Mouse (Mus musculus) CH12.LX (cell line): ENCODE results near the gene Cemip2. TPM values are rescaled to one million over a fixed set of nuclear protein-coding genes. Genes with fewer than 3 reads are reported as not detected.

ENCODE experiments used
- DNase-seq: peaks from one replicate; pipeline ENCODE4 v3.0.0-alpha.2; 2013; ENCODE audit errors: extremely low read depth
- H3K27ac ChIP-seq: 2 replicates; pipeline ENCODE4 v1.5.1; 2012; ENCODE audit warnings: low read depth, mild to moderate bottlenecking, control low read depth, moderate library complexity; ENCODE audit not compliant: insufficient read depth
- H3K27me3 ChIP-seq: replicated peaks from 2 replicates; pipeline ENCODE3; 2012; ENCODE audit warnings: inconsistent platforms
- H3K36me3 ChIP-seq, 2 experiments: replicated peaks in 1 of 2; 2 replicates each; pipeline versions ENCODE3 to v1.6.1; 2012; ENCODE audit warnings: inconsistent platforms in 1 of 2, low read length in 1 of 2, mild to moderate bottlenecking in 1 of 2, mixed read lengths in 1 of 2, moderate library complexity in 1 of 2; ENCODE audit not compliant: control insufficient read depth in 1 of 2, insufficient read depth in 1 of 2
- H3K4me1 ChIP-seq, 2 experiments: 2 replicates each; pipeline ENCODE4 v1.6.1; 2012; ENCODE audit warnings: inconsistent platforms in 1 of 2, moderate library complexity in 1 of 2; ENCODE audit not compliant: insufficient read depth in 2 of 2, control insufficient read depth in 1 of 2
- H3K4me2 ChIP-seq: 2 replicates; pipeline ENCODE4 v1.6.1; 2012; ENCODE audit warnings: low read depth, mild to moderate bottlenecking, control low read depth; ENCODE audit not compliant: poor library complexity, insufficient read depth, severe bottlenecking
- H3K4me3 ChIP-seq, 3 experiments: fragments of 150-350 bp in 1 of 3; sonication (generic) in 1 of 3; replicated peaks in 1 of 3; 2 replicates each; pipeline versions ENCODE3 to v1.5.1; 2011 to 2012; ENCODE audit warnings: low read depth in 2 of 3, low read length in 2 of 3, mild to moderate bottlenecking in 2 of 3, moderate library complexity in 2 of 3, control low read depth in 1 of 3, improper control_type of control experiment in 1 of 3, inconsistent platforms in 1 of 3, mixed read lengths in 1 of 3; ENCODE audit not compliant: poor library complexity in 1 of 3
- H3K79me2 ChIP-seq: replicated peaks from 2 replicates; pipeline ENCODE4 v1.6.1; 2012; ENCODE audit warnings: mild to moderate bottlenecking, moderate library complexity; ENCODE audit not compliant: control insufficient read depth, poor library complexity, insufficient read depth, severe bottlenecking; ENCODE audit errors: extremely low read depth
- H3K9ac ChIP-seq: 2 replicates; pipeline ENCODE4 v1.6.1; 2012; ENCODE audit warnings: low read depth, mild to moderate bottlenecking, control low read depth, moderate library complexity; ENCODE audit not compliant: insufficient read depth
- H3K9me3 ChIP-seq: replicated peaks from 2 replicates; pipeline ENCODE3; 2012; ENCODE audit warnings: low read length, inconsistent platforms, mixed read lengths
- BHLHE40 ChIP-seq: IDR thresholded peaks from 2 replicates; pipeline ENCODE4 v1.6.1; 2011; ENCODE audit warnings: mild to moderate bottlenecking, low read depth, low read length, improper control_type of control experiment
- CHD1 ChIP-seq: IDR thresholded peaks from 2 replicates; pipeline ENCODE4 v1.6.1; 2012; ENCODE audit warnings: low read depth, low read length, improper control_type of control experiment, inconsistent platforms
- CTCF ChIP-seq, 2 experiments: IDR thresholded peaks in 1 of 2; conservative IDR thresholded peaks in 1 of 2; 2 replicates each; pipeline ENCODE4 v1.5.1; 2011 to 2012; ENCODE audit warnings: low read depth in 2 of 2, low read length in 2 of 2, improper control_type of control experiment in 1 of 2, inconsistent platforms in 1 of 2, mild to moderate bottlenecking in 1 of 2, moderate library complexity in 1 of 2
- E2F4 ChIP-seq: IDR thresholded peaks from 2 replicates; pipeline ENCODE4 v1.6.1; 2011; ENCODE audit warnings: low read depth, low read length, improper control_type of control experiment; ENCODE audit not compliant: insufficient replicate concordance
- ELF1 ChIP-seq: IDR thresholded peaks from 2 replicates; pipeline ENCODE4 v1.6.1; 2014; ENCODE audit warnings: low read depth, mild to moderate bottlenecking, inconsistent platforms, low read length, improper control_type of control experiment
- GABPA ChIP-seq: IDR thresholded peaks from 2 replicates; pipeline ENCODE4 v1.6.1; 2012; ENCODE audit warnings: low read depth, low read length, improper control_type of control experiment, inconsistent platforms; ENCODE audit not compliant: insufficient replicate concordance
- HCFC1 ChIP-seq: IDR thresholded peaks from 2 replicates; pipeline ENCODE4 v1.6.1; 2012; ENCODE audit warnings: low read depth, mild to moderate bottlenecking, inconsistent platforms, low read length, improper control_type of control experiment
- IRF4 ChIP-seq: IDR thresholded peaks from 2 replicates; pipeline ENCODE4 v1.6.1; 2014; ENCODE audit warnings: low read depth, mild to moderate bottlenecking, inconsistent platforms, low read length, improper control_type of control experiment
- MAFK ChIP-seq: IDR thresholded peaks from 2 replicates; pipeline ENCODE4 v1.6.1; 2011; ENCODE audit warnings: low read length, improper control_type of control experiment; ENCODE audit not compliant: insufficient replicate concordance
- MAZ ChIP-seq: IDR thresholded peaks from 2 replicates; pipeline ENCODE4 v1.6.1; 2012; ENCODE audit warnings: low read depth, mild to moderate bottlenecking, inconsistent platforms, low read length, improper control_type of control experiment, moderate library complexity
- MXI1 ChIP-seq: IDR thresholded peaks from 2 replicates; pipeline ENCODE4 v1.6.1; 2011; ENCODE audit warnings: mild to moderate bottlenecking, low read depth, low read length, improper control_type of control experiment
- NELFE ChIP-seq: IDR thresholded peaks from 2 replicates; pipeline ENCODE4 v1.6.1; 2011; ENCODE audit warnings: low read depth, low read length, improper control_type of control experiment
- PAX5 ChIP-seq: IDR thresholded peaks from 2 replicates; pipeline ENCODE4 v1.6.1; 2012; ENCODE audit warnings: low read length, inconsistent platforms, mixed read lengths
- POLR2A ChIP-seq: IDR thresholded peaks from 2 replicates; pipeline ENCODE4 v1.6.1; 2011; ENCODE audit warnings: low read depth, mild to moderate bottlenecking, improper control_type of control experiment, low read length
- RAD21 ChIP-seq: IDR thresholded peaks from 2 replicates; pipeline ENCODE4 v1.6.1; 2011; ENCODE audit warnings: low read depth, mild to moderate bottlenecking, low read length, improper control_type of control experiment, moderate library complexity
- RCOR1 ChIP-seq: conservative IDR thresholded peaks from 2 replicates; pipeline ENCODE4 v1.6.1; 2012; ENCODE audit warnings: low read depth, mild to moderate bottlenecking, inconsistent platforms, low read length, improper control_type of control experiment
- SIN3A ChIP-seq: IDR thresholded peaks from 2 replicates; pipeline ENCODE4 v1.6.1; 2012; ENCODE audit warnings: low read length, improper control_type of control experiment, inconsistent platforms
- SMC3 ChIP-seq: IDR thresholded peaks from 2 replicates; pipeline ENCODE4 v1.6.1; 2011; ENCODE audit warnings: low read depth, low read length, improper control_type of control experiment
- TCF12 ChIP-seq: IDR thresholded peaks from 2 replicates; pipeline ENCODE4 v1.6.1; 2014; ENCODE audit warnings: low read depth, mild to moderate bottlenecking, inconsistent platforms, low read length, improper control_type of control experiment
- UBTF ChIP-seq: IDR thresholded peaks from 2 replicates; pipeline ENCODE4 v1.6.1; 2012; ENCODE audit warnings: low read depth, mild to moderate bottlenecking, inconsistent platforms, low read length, improper control_type of control experiment, moderate library complexity
- USF1 ChIP-seq: IDR thresholded peaks from 2 replicates; pipeline ENCODE4 v1.6.1; 2014; ENCODE audit warnings: low read depth, mild to moderate bottlenecking, inconsistent platforms, low read length, improper control_type of control experiment
- ZKSCAN1 ChIP-seq: IDR thresholded peaks from 2 replicates; pipeline ENCODE4 v1.6.1; 2012; ENCODE audit warnings: low read depth, inconsistent platforms, low read length, improper control_type of control experiment, borderline replicate concordance
- ZMIZ1 ChIP-seq: IDR thresholded peaks from 2 replicates; pipeline ENCODE4 v1.6.1; 2012; ENCODE audit warnings: low read depth, mild to moderate bottlenecking, inconsistent platforms, low read length, improper control_type of control experiment
- dilution Hi-C: fragments of 300-500 bp; cut with MboI; formaldehyde crosslinking; loops from 2 replicates; pipeline ENCODE4 v1.14.3; 2020; ENCODE audit warnings: low sequenced_read_pairs; ENCODE audit not compliant: extremely low pct_unique_long_range_greater_than_20kb, extremely low pct_ligation_motif_present
- in situ Hi-C: fragments of 300-500 bp; cut with MboI; formaldehyde crosslinking; loops from 3 replicates; pipeline ENCODE4 v1.14.3; 2019; ENCODE audit warnings: low sequenced_read_pairs, low pct_ligation_motif_present, low pct_unique_long_range_greater_than_20kb, mixed read lengths
- polyA plus RNA-seq: library from polyadenylated mRNA; unstranded; fragments of >175 nt; gene quantifications from 2 replicates; pipeline ENCODE4 v1.2.1, GENCODE M21; 2012; ENCODE audit warnings: low read depth; ENCODE audit not compliant: insufficient read length
- total RNA-seq, 2 experiments: library from RNA; depleted of rRNA; stranded (reverse); fragments of 300-350 nt in 1 of 2; fragments of >200 nt in 1 of 2; gene quantifications; 2 replicates each; pipeline ENCODE4 v1.2.3; 2012 to 2014

The Cemip2 gene
- total and polyA plus RNA-seq, 3 experiments: 7.4 to 8.5 (median 7.9) TPM

DNA sequence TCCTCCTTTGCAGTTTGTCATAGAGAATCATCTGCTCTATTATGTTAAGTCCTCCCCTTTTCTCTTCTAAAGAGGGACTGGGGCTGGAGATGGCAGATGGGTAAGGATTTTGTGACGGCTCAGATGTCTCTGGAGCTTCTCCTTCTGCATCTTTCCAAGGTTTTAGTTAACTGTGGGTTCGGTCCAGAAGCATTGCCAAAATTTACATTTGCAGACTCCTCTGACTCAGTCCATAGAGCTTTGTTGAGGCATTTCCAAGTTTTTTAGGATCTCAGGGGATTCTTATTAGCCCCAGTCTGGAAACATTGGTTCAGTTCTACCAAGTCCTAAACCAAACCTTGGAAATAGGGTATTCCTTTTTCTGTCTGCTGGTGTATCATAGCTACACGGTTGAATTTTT lies 1.5 kb upstream of the Cemip2 start:
- H3K27me3 ChIP-seq: peaks cover 2% of the 10 kb centered on the region
- no peak overlapping the region for H3K27ac ChIP-seq
- TF ChIP-seq IRF4: no peak
- no peak for TF ChIP-seq RCOR1
- peaks cover 0 to 17% of the 10 kb centered on the region in 2 experiments; a peak in 2 of 4 replicates for H3K4me1 ChIP-seq
- H3K79me2 ChIP-seq: no peaks in the 10 kb centered on the region
- no peak overlapping the region for H3K4me2 ChIP-seq
- no peak overlapping the region for H3K9ac ChIP-seq
- dilution Hi-C loops: no loop called here
- H3K9me3 ChIP-seq: no peaks in the 10 kb centered on the region
- H3K36me3 ChIP-seq: peaks cover 0 to 10% of the 10 kb centered on the region in 2 experiments
- in situ Hi-C loops: loop anchor here (10.0 kb wide), 2 partner anchors 168 to 528 kb away; no protein-coding TSS in a partner anchor
- no peak for DNase-seq
- no peak overlapping the region for H3K4me3 ChIP-seq

GRCm38 (mm10) chr19:21777171-21777731 lies 891 bp upstream of the Cemip2 start:
- dilution Hi-C loops: no loop called here
- in situ Hi-C loops: loop anchor here (10.0 kb wide), 2 partner anchors 168 to 528 kb away; no protein-coding TSS in a partner anchor
- Histone ChIP-seq H3K4me2 (peak overlapping the region; percentile 76), H3K9ac (no peak overlapping the region), H3K4me3 (peak overlapping the region in 1 of 3 experiments; percentile 32), H3K36me3 (peaks cover 0 to 10% of the 10 kb centered on the region in 2 experiments), H3K4me1 (peaks cover 0 to 17% of the 10 kb centered on the region in 2 experiments; a peak in 2 of 4 replicates), H3K27me3 (peaks cover 2% of the 10 kb centered on the region), H3K9me3 (no peaks in the 10 kb centered on the region), H3K27ac (no peak overlapping the region), H3K79me2 (no peaks in the 10 kb centered on the region)
- no peak for TF ChIP-seq CHD1
- TF ChIP-seq ZMIZ1: no peak
- TF ChIP-seq MXI1: no peak; the same call in 1 of the 2 replicates
- TF ChIP-seq PAX5: no peak
- TF ChIP-seq CTCF (conservative IDR thresholded peaks at IDR 0.05 in 1 of 2, IDR thresholded peaks at IDR 0.05 in 1 of 2; ENCODE audit: low read depth in 2 of 2, low read length in 2 of 2): peak in 1 of 2 experiments; percentile 77; a peak in 2 of 4 replicates
- TF ChIP-seq ZKSCAN1: no peak
- TF ChIP-seq MAFK: no peak
- 0 out of 2 replicates have a peak, but pooled peaks have one; percentile 19 for TF ChIP-seq IRF4
- no peak for TF ChIP-seq USF1
- 0 out of 2 replicates have a peak, but pooled peaks have one; percentile 14 for TF ChIP-seq ELF1
- peak; percentile 53 for TF ChIP-seq RAD21
- TF ChIP-seq HCFC1: no peak
- TF ChIP-seq SMC3: peak; percentile 74
- TF ChIP-seq UBTF: no peak
- TF ChIP-seq BHLHE40: no peak
- TF ChIP-seq GABPA: no peak
- TF ChIP-seq MAZ: no peak
- TF ChIP-seq NELFE: no peak
- no peak for TF ChIP-seq E2F4
- no peak for TF ChIP-seq RCOR1
- no peak for TF ChIP-seq TCF12
- TF ChIP-seq SIN3A: no peak
- no peak for TF ChIP-seq POLR2A
- DNase-seq: peak; percentile 51
